Mouse (Mus musculus) hindbrain, embryonic 12.5 days (tissue): ENCODE data around the gene Pgd. TPM values are rescaled to one million over a fixed set of nuclear protein-coding genes. Genes with fewer than 3 reads are reported as not detected.
A peak's percentile ranks its signal among the peaks of the same experiment; 100 is the strongest.

Experiments used
- ATAC-seq: fragments of 200-750 bp; cut with Nextera tagmentation; 2 replicates; pipeline ENCODE4 v1.8.0; 2017; ENCODE audit warnings: moderate TSS enrichment; ENCODE audit not compliant: low FRiP score
- H3K27ac ChIP-seq: fragments of 300-500 bp; sonication (generic); 2 replicates; pipeline ENCODE4 v1.5.1; 2016; ENCODE audit warnings: mild to moderate bottlenecking
- H3K27me3 ChIP-seq: fragments of 300-500 bp; sonication (generic); 2 replicates; pipeline ENCODE4 v1.6.1; 2016; ENCODE audit warnings: mild to moderate bottlenecking
- H3K36me3 ChIP-seq: fragments of 300-500 bp; sonication (generic); 2 replicates; pipeline ENCODE4 v1.6.1; 2016; ENCODE audit warnings: mild to moderate bottlenecking
- H3K4me1 ChIP-seq: fragments of 300-500 bp; sonication (generic); 2 replicates; pipeline ENCODE4 v1.6.1; 2016
- H3K4me2 ChIP-seq: fragments of 300-500 bp; sonication (generic); replicated peaks from 2 replicates; pipeline ENCODE4 v1.6.1; 2016; ENCODE audit warnings: mild to moderate bottlenecking
- H3K4me3 ChIP-seq: fragments of 300-500 bp; sonication (generic); 2 replicates; pipeline ENCODE4 v1.5.1; 2016; ENCODE audit warnings: mild to moderate bottlenecking
- H3K9ac ChIP-seq: fragments of 300-500 bp; sonication (generic); 2 replicates; pipeline ENCODE4 v1.6.1; 2016; ENCODE audit warnings: mild to moderate bottlenecking, moderate library complexity
- H3K9me3 ChIP-seq: fragments of 300-500 bp; sonication (generic); replicated peaks from 2 replicates; pipeline ENCODE4 v1.6.1; 2016; ENCODE audit warnings: mild to moderate bottlenecking
- WGBS: fragments of 180-500 bp; shearing (Covaris S2); methylation state at CpG from one replicate; pipeline ENCODE4 v1.1.7; 2016; 5-methylcytosine and 5-hydroxymethylcytosine counted together
- polyA plus RNA-seq: library from polyadenylated mRNA; unstranded; fragments of >200 nt; fragmentation: Nextera tagmentation; extraction: Ambion mirVana; gene quantifications from 2 replicates; pipeline ENCODE4 v1.2.1, GENCODE M21; 2016

Pgd gene
- polyA plus RNA-seq, 1 experiment from 2014 or later = 123 TPM

GRCm38 (mm10) chr4:149164150-149164549 is 2.4 kb downstream of the Pgd start:
- no peak for ATAC-seq
- 68% methylated on average over 5 of the region's 5 CpGs for WGBS
- Histone ChIP-seq H3K9ac (no peak overlapping the region), H3K4me2 (no peak overlapping the region), H3K36me3 (peaks cover 45% of the 10 kb centered on the region), H3K4me3 (no peak overlapping the region), H3K27me3 (no peaks in the 10 kb centered on the region), H3K4me1 (peaks cover 10% of the 10 kb centered on the region), H3K9me3 (no peaks in the 10 kb centered on the region), H3K27ac (no peak overlapping the region)

DNA sequence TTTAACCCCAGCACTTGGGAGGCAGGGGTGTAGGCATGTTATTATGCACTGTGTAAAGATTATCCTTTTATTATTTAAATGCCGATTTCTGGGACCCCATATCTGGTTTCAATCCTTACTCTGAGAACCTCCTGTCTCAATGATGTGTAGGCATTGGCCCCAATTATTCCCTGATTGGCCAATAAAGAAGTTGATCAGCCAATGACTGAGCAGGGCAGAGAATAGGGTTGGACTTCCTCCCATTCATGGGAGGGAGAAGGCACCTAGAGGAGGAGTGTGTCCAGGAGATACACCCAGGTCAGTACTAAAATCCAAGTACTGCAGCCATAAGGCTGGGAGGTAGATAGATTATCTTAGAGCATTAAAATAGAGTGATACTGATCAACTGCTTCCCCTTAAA is 3.4 kb downstream of the Pgd start:
- no peaks in the 10 kb centered on the region for H3K9me3 ChIP-seq
- ATAC-seq = no peak
- no peaks in the 10 kb centered on the region for H3K27me3 ChIP-seq
- 59% methylated on average over 1 of the region's 1 CpGs for WGBS
- H3K36me3 ChIP-seq = peaks cover 54% of the 10 kb centered on the region
- no peak overlapping the region for H3K4me2 ChIP-seq
- peaks cover 10% of the 10 kb centered on the region for H3K4me1 ChIP-seq
- no peak overlapping the region for H3K4me3 ChIP-seq
- H3K9ac ChIP-seq = no peak overlapping the region
- H3K27ac ChIP-seq = no peak overlapping the region

- Histone ChIP-seq H3K9me3 (no peaks in the 10 kb centered on the region), H3K36me3 (peaks cover 74% of the 10 kb centered on the region), H3K27me3 (no peaks in the 10 kb centered on the region), H3K4me1 (peaks cover 10% of the 10 kb centered on the region), H3K4me3 (no peak overlapping the region), H3K9ac (no peak overlapping the region), H3K27ac (no peak overlapping the region), H3K4me2 (no peak overlapping the region)
- WGBS = 94% methylated on average over 6 of the region's 6 CpGs
- no peak for ATAC-seq
Observed at GRCm38 (mm10) chr4:149161166-149161565, 5.4 kb downstream of the Pgd start.

DNA sequence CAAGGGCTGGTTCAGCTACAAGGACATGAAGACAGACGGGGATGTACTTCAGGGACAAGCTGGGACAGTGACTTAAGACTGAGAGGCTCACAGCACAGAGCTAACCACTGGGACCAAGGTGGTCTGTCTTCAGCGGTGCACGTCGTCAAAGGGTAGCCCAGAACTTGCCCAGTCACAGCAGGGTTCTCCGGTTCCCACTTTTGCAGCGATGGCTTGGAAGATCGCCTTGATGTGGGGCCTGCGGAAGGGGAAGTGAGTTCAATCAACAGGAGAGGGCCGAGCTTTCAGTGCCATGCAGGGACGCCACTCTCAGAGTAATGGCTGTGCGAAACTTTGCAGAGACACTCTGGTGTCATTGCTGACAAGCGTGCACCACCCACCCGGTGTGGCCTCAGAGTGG is 6.7 kb downstream of the Pgd start:
- Histone ChIP-seq H3K36me3 (peaks cover 87% of the 10 kb centered on the region), H3K4me3 (no peak overlapping the region), H3K4me2 (no peak overlapping the region), H3K27ac (no peak overlapping the region), H3K9me3 (no peaks in the 10 kb centered on the region), H3K9ac (no peak overlapping the region), H3K4me1 (no peaks in the 10 kb centered on the region; the same call in 1 of the 2 replicates), H3K27me3 (no peaks in the 10 kb centered on the region)
- no peak for ATAC-seq
- WGBS = 93% methylated on average over 13 of the region's 13 CpGs

DNA sequence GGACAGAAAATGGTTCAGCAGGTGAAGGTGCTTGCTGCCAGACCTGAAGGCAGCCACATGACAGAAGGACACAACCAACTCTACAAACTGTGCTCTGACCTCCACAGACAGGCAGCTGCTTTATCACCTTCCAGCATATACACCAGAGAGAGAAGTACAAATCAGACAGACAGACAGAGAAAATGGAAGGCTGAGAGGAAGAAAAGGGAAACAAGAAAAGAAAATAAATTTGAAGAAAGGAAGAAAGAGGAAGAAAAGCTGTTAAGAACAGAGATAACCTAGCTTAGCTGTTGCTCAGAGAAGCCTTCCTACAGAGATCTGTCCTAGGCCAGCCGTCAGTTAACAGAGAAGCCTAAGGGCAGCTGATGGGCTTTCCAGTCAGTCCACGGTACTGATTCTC is 7.4 kb downstream of the Pgd start:
- H3K4me3 ChIP-seq = no peak overlapping the region
- no peaks in the 10 kb centered on the region; the same call in 1 of the 2 replicates for H3K4me1 ChIP-seq
- 90% methylated on average over 2 of the region's 2 CpGs for WGBS
- peaks cover 94% of the 10 kb centered on the region for H3K36me3 ChIP-seq
- no peak overlapping the region for H3K9ac ChIP-seq
- no peak overlapping the region for H3K27ac ChIP-seq
- H3K4me2 ChIP-seq = no peak overlapping the region
- ATAC-seq = no peak
- no peaks in the 10 kb centered on the region for H3K9me3 ChIP-seq
- no peaks in the 10 kb centered on the region for H3K27me3 ChIP-seq

DNA sequence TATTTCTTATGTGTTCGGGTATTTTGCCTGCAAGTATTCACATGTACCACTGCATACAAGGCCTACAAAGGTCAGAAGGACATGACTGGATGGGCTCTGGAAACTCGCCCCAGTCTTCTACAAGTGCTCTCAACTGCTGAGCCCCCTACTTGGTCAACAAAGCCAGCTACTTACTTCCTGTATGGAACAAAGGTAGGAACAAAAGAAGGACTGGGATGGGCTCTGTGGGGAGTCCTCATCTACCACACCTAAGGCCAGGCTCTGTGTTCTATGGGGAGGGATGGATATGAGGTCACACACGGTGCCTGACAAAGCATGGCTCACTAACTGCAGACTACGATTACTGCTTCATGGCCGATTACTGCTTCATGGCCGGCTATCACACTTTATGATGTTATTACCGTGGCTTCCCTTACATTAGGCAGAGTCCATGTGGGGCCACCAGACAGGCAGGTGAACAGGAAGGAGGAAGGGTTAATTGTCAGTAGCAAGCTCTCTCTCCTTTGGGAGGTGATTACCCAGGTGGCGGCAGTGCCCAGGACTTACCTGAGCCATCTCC is 9.1 kb downstream of the Pgd start:
- ATAC-seq = no peak
- H3K4me2 ChIP-seq = no peak overlapping the region
- H3K9ac ChIP-seq = no peak overlapping the region
- 92% methylated on average over 8 of the region's 8 CpGs for WGBS
- no peaks in the 10 kb centered on the region for H3K27me3 ChIP-seq
- no peaks in the 10 kb centered on the region for H3K9me3 ChIP-seq
- H3K27ac ChIP-seq = no peak overlapping the region
- no peaks in the 10 kb centered on the region for H3K4me1 ChIP-seq
- peaks cover 98% of the 10 kb centered on the region for H3K36me3 ChIP-seq
- H3K4me3 ChIP-seq = no peak overlapping the region

- 94% methylated on average over 6 of the region's 6 CpGs for WGBS
- Histone ChIP-seq H3K9me3 (no peaks in the 10 kb centered on the region), H3K27me3 (no peaks in the 10 kb centered on the region), H3K4me2 (no peak overlapping the region), H3K4me3 (no peak overlapping the region), H3K36me3 (peaks cover 99% of the 10 kb centered on the region), H3K9ac (no peak overlapping the region), H3K27ac (no peak overlapping the region), H3K4me1 (no peaks in the 10 kb centered on the region)
- ATAC-seq = no peak
Observed at GRCm38 (mm10) chr4:149155711-149156110, 10.9 kb downstream of the Pgd start.

DNA sequence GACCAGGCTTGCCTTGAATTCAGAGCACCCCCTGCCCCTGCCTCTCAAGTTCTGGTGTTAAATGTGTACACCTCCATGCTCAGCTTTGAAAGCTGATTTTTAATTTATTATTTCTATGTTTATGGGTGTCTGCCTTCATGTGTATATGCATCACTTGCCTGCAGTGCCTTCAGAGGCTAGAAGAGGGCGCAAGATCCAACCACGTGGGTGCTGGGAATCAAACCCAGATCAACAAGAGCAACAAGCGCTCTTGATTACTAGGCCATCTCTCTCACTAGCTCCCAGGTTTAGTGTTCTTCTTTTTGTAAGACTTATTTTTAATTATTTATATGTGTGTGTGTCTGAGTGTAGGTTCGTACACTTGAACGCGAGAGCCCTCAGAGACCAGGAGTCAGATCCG is 11.7 kb downstream of the Pgd start:
- Histone ChIP-seq H3K9ac (no peak overlapping the region), H3K4me2 (no peak overlapping the region), H3K36me3 (peaks cover 99% of the 10 kb centered on the region), H3K4me3 (no peak overlapping the region), H3K27ac (no peak overlapping the region), H3K27me3 (no peaks in the 10 kb centered on the region), H3K4me1 (no peaks in the 10 kb centered on the region), H3K9me3 (no peaks in the 10 kb centered on the region)
- no peak for ATAC-seq
- WGBS = 97% methylated on average over 7 of the region's 7 CpGs

DNA sequence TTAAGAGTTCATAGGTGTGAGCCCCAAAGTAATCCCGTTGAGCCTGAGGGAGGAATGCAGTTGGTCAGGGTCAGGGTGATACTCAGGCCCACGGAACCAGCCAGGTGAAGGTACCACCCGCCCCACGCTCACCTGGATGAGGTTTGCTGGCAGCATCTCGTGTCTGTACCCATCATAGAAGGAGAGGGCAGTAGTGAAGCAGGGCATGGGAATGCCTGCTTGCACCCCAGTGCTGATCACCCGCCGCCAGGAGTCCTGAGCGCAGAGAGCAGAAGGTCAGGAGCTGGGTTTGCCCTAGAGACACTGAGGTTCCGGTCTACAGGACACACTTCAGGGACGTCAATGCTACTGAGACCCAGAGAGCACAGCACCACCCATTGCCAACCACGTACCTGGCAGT is 15.8 kb downstream of the Pgd start:
- WGBS = 93% methylated on average over 11 of the region's 11 CpGs
- 0 out of 2 replicates have a peak overlapping the region, but pooled peaks have one; percentile 8 for H3K9ac ChIP-seq
- H3K27me3 ChIP-seq = no peaks in the 10 kb centered on the region

DNA sequence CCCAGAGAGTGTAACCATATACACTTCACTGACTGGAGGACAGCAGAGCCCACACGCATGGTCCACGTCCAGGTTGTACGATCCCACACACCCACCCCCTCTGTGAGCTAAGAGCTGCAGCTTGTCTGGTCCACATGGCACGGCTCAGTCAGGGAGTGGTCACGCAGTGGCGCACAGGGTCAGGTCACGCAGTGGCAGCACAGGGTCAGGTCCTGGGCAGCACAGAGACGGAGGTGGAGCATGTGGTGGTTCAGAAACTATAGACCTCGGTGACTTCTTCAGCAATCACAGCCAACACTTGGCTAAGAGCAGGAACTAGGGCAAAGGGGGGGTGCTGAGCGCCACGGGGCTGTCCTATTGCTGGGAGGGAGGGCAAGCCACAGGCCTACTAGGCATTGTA is 16.3 kb downstream of the Pgd start:
- 78% methylated on average over 11 of the region's 11 CpGs for WGBS

More for the DNA sequence above, 15.8 kb downstream of the Pgd start:
- H3K4me1 ChIP-seq = 0 out of 2 replicates have a peak, but pooled peaks cover 3% of the 10 kb centered on the region
- no peak for ATAC-seq
- no peak overlapping the region for H3K4me2 ChIP-seq
- H3K9me3 ChIP-seq = no peaks in the 10 kb centered on the region
- peaks cover 67% of the 10 kb centered on the region for H3K36me3 ChIP-seq
- no peak overlapping the region; the same call in 1 of the 2 replicates for H3K27ac ChIP-seq
- H3K4me3 ChIP-seq = no peak overlapping the region

DNA sequence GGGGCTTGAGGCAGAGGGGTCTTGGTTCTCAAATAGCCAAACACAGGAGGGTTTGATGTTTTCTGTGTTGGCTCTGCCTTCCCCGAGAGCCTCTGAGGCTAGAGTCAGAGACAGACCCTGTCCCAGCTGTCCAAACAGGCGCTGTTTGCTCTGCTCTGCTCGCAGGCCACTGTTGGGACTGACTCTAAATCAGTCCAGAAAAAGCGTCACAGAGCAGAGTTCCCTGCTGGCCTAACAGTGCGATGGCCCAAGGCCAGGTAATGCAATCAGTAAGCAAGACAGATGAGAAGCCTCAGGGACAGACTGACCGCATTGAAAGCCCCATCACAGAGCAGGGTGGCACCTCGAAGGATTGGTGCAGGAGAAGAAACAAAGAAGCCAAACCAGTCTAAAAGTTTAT is 17.0 kb downstream of the Pgd start:
- WGBS = 72% methylated on average over 7 of the region's 7 CpGs
- Histone ChIP-seq H3K4me1 (0 out of 2 replicates have a peak, but pooled peaks cover 3% of the 10 kb centered on the region), H3K9ac (no peak overlapping the region), H3K4me2 (no peak overlapping the region), H3K4me3 (no peak overlapping the region), H3K9me3 (no peaks in the 10 kb centered on the region), H3K27ac (peak overlapping the region; percentile 57; the same call in 1 of the 2 replicates), H3K27me3 (no peaks in the 10 kb centered on the region), H3K36me3 (peaks cover 56% of the 10 kb centered on the region)
- ATAC-seq = no peak

More for the DNA sequence above, 16.3 kb downstream of the Pgd start:
- 0 out of 2 replicates have a peak, but pooled peaks cover 3% of the 10 kb centered on the region for H3K4me1 ChIP-seq
- peaks cover 63% of the 10 kb centered on the region for H3K36me3 ChIP-seq
- H3K9me3 ChIP-seq = no peaks in the 10 kb centered on the region
- no peak overlapping the region for H3K4me2 ChIP-seq
- no peak overlapping the region for H3K4me3 ChIP-seq
- H3K9ac ChIP-seq = 0 out of 2 replicates have a peak overlapping the region, but pooled peaks have one; percentile 8
- H3K27ac ChIP-seq = peak overlapping the region; percentile 23; the same call in 1 of the 2 replicates
- H3K27me3 ChIP-seq = no peaks in the 10 kb centered on the region
- 0 out of 2 replicates have a peak, but pooled peaks have one; percentile 22 for ATAC-seq

- peak overlapping the region; percentile 57; the same call in 1 of the 2 replicates for H3K27ac ChIP-seq
- H3K36me3 ChIP-seq = peaks cover 52% of the 10 kb centered on the region
- no peak overlapping the region for H3K9ac ChIP-seq
- H3K27me3 ChIP-seq = no peaks in the 10 kb centered on the region
- H3K9me3 ChIP-seq = no peaks in the 10 kb centered on the region
- no peak overlapping the region for H3K4me2 ChIP-seq
- WGBS = 75% methylated on average over 9 of the region's 9 CpGs
- no peak for ATAC-seq
- H3K4me3 ChIP-seq = no peak overlapping the region
- 0 out of 2 replicates have a peak, but pooled peaks cover 3% of the 10 kb centered on the region for H3K4me1 ChIP-seq
Observed at GRCm38 (mm10) chr4:149149196-149149595, 17.4 kb downstream of the Pgd start.

DNA sequence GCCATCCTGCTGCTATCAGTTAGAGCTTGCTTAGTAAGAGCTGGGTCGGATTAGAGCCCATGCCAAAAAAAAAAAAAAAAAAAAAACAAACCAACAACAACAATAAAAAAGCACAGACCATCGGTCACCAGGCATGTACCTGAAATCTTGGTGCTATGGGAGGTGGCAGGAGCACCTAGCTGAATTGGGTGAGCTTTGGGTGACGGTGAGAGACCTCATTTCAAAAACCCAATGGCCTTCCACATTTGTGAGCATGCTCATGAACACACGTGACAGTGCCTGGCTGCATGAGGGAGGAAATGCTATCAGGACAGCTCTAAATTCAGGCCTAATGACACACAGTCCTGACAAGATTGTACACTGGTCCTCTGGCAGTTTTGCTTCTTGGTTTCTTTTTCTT is 18.5 kb downstream of the Pgd start:
- H3K4me2 ChIP-seq = no peak overlapping the region
- H3K4me1 ChIP-seq = 0 out of 2 replicates have a peak, but pooled peaks cover 3% of the 10 kb centered on the region
- H3K27ac ChIP-seq = no peak overlapping the region
- WGBS = 79% methylated on average over 4 of the region's 4 CpGs
- H3K36me3 ChIP-seq = peaks cover 41% of the 10 kb centered on the region
- H3K9ac ChIP-seq = no peak overlapping the region
- H3K27me3 ChIP-seq = no peaks in the 10 kb centered on the region
- H3K9me3 ChIP-seq = no peaks in the 10 kb centered on the region
- ATAC-seq = no peak
- no peak overlapping the region for H3K4me3 ChIP-seq
